Mouse (Mus musculus): ENCODE measurements around the gene Fscn3. TPM values are rescaled to one million over a fixed set of nuclear protein-coding genes. Genes with fewer than 3 reads are reported as not detected.

Fscn3 gene
- polyA plus RNA-seq, 1 experiment from 2014 or later, result not detected

DNA sequence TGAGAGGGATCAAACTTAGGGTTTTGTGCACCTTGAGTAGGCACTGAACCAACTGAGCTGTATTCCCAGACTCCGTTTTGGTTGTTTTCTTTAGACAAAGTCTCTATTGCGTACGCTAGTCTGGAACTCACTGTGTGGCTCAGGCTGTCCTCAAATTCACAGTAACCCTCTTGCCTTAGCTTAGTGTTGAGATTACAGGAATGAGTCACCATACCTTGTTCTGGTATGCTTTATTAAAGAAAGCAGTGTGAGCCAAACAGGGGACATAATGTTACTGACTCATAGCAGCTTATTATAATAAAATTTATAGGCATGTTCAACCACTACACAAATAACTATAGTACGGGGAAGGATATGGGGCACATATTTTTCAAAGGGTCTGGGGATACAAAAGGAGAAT, 46.6 kb downstream of the Fscn3 start:
- Histone ChIP-seq H3K27ac (no peak overlapping the region), H3K36me3 (replicated peaks) (no peaks in the 10 kb centered on the region), H3K27me3 (replicated peaks) (no peaks in the 10 kb centered on the region), H3K4me1 (peaks cover 3% of the 10 kb centered on the region), H3K4me3 (no peak overlapping the region), H3K9ac (no peak overlapping the region), H3K9me3 (no peaks in the 10 kb centered on the region), H3K4me2 (no peak overlapping the region)
- ATAC-seq (replicated peaks), result no peak
- WGBS, result 91% methylated on average over 4 of the region's 4 CpGs

DNA sequence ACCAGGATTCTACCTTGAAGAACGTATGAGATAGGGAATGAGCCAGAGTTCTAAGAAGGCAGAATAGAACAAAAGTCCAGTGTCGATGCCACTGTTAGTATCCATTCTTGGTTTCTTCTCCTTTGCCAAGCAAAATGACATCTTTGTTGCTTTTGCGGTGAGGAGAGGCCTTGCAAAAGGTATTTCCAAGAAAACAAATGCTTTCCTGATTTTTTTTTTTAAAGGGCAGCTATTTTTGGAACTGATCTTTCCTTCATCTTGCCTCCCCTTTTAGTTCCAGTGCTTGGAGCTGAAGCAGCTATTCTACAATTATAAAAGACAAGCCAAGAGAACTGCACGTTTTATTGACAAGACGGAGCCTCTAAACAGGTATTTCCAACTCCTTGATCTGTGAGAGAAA, 47.2 kb downstream of the Fscn3 start, which contains the start of gene Snd1:
TSS of gene Snd1 (plus strand) at position 301 of the 400 bp plus-strand sequence.
- H3K9me3 ChIP-seq, result no peaks in the 10 kb centered on the region
- peaks cover 6% of the 10 kb centered on the region for H3K4me1 ChIP-seq
- no peak for ATAC-seq (replicated peaks)
- H3K4me3 ChIP-seq, result no peak within 1 kb of the TSS
- no peaks in the 10 kb centered on the region for H3K36me3 ChIP-seq (replicated peaks)
- H3K9ac ChIP-seq, result no peak within 1 kb of the TSS
- WGBS, result 88% methylated on average over 5 of the region's 5 CpGs
- no peak within 1 kb of the TSS for H3K4me2 ChIP-seq
- no peak within 1 kb of the TSS for H3K27ac ChIP-seq
- H3K27me3 ChIP-seq (replicated peaks), result no peaks in the 10 kb centered on the region

DNA sequence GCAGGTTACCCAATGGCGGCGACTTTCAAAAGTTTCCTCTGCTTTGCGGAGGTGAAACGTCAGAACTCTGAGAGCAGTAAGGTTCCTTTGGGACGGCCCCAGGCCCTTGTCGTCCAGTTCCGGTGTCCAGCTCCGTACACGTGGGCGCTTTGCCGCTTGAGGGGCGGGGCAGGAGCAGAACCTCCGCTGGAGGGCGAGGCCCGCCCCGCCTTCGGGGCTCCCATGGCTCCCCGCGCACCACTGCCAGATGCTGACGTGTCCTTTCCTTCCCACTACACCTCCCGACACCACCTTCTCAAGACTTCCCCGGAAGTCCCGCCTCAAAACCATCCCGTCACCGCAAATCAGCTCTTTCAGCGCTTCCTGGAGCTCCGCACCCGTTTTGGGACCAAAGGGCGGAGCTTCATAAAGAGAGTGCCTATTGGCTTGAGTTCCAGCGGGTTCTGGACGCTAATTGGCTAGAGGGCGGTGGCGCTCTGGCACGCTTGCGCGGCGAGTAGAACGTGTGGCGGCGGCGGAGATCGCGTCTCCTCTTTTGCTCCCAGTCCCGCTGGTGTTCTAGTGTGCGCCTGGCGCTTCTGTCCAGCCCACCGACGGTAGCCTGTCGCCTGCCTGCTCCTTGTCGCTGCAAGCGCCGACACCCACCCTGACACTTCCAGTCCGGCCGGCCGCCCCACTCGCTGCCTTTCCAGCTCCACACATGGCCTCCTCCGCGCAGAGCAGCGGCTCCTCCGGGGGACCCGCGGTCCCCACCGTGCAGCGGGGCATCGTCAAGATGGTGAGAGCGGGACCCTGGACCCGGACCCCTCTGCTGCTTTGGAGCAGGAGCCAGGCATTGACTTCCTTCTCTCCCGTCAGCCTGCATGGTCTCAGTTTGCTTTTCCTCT, 52.5 kb downstream of the Fscn3 start:
- Histone ChIP-seq H3K4me1 (peaks cover 30% of the 10 kb centered on the region), H3K36me3 (replicated peaks) (no peaks in the 10 kb centered on the region), H3K4me3 (peak overlapping the region; percentile 76), H3K4me2 (peak overlapping the region; percentile 85), H3K9me3 (no peaks in the 10 kb centered on the region), H3K27me3 (replicated peaks) (no peaks in the 10 kb centered on the region), H3K9ac (peak overlapping the region; percentile 63), H3K27ac (peak overlapping the region; percentile 80)
- ATAC-seq (replicated peaks), result peak; percentile 99
- WGBS, result under 1% methylated on average over 68 of the region's 68 CpGs

DNA sequence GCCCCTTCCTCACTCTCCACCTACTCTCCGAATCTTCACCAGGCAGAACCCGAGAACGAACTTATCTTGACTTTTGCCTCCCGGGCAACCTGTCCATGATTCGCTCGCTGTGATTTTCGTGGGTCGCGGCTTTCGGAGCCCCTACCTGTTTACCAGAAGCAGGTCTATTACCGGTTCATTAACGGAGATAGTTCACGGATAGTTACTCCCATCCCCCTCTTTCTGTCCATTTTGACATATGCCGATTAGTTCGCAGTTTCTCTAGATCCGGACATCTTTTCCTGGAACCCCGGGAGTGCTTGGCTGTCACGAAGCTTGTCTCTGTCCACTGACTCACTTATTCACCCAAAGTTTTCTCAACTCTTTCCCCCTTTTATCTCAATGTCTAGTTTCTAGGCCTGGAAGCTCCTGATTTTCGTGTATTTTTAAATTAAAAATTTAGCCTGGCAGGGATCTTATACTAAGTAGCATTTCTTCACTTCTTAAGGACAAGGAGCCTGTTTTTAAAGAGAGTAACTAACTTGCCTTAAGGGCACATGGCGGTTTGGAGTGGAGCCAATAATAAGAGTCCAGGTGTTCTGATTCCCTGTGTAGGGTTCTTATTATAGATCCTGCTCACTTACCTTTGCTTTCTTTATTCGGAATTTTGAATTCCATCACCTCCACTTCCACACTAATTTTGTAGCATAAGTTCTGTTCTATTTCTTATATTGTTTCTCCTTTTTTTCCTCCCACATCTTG, 53.3 kb downstream of the Fscn3 start:
- H3K9me3 ChIP-seq, result no peaks in the 10 kb centered on the region
- no peak for ATAC-seq (replicated peaks)

DNA sequence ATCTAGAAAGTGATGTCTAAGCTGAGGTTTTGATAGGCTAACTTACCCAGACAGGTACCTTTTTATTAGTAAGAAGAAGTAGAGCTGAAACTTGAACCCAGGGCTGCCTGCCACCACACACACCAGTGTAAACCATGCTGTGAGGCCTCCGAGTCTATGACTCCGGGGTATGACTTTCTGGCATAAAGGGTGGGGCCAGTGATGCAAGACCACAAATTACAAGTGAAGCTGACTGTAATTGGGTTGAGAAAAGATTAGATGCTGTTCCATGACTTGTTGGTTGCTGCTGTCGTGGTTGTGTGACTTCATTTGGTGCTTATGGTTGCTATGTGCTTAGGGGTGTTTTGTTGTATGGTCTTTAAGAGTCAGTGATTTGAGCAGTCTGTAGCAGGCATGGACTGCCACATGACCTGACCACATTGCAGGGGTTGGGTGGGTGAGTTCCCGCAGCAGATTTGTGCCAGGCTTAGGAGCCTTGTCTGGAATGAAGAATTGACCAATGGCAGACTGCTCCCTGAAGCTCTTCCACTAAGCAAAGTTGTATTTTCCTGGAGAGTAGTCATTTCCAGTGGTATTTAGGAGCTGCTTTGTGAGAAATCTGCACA, 55.2 kb downstream of the Fscn3 start:
- H3K27ac ChIP-seq, result no peak overlapping the region
- no peak overlapping the region for H3K4me3 ChIP-seq
- no peak overlapping the region for H3K9ac ChIP-seq
- WGBS, result 83% methylated on average over 4 of the region's 4 CpGs
- peaks cover 30% of the 10 kb centered on the region for H3K4me1 ChIP-seq
- H3K36me3 ChIP-seq (replicated peaks), result no peaks in the 10 kb centered on the region
- H3K4me2 ChIP-seq, result no peak overlapping the region
- ATAC-seq (replicated peaks), result no peak
- H3K9me3 ChIP-seq, result no peaks in the 10 kb centered on the region
- H3K27me3 ChIP-seq (replicated peaks), result no peaks in the 10 kb centered on the region

More for the DNA sequence above, 53.3 kb downstream of the Fscn3 start:
- Histone ChIP-seq H3K4me2 (peak overlapping the region; percentile 85), H3K9ac (peak overlapping the region; percentile 63), H3K27ac (peak overlapping the region; percentile 80), H3K27me3 (replicated peaks) (no peaks in the 10 kb centered on the region), H3K4me1 (peaks cover 30% of the 10 kb centered on the region), H3K4me3 (peak overlapping the region; percentile 76), H3K36me3 (replicated peaks) (no peaks in the 10 kb centered on the region)
- 8% methylated on average over 21 of the region's 21 CpGs for WGBS

DNA sequence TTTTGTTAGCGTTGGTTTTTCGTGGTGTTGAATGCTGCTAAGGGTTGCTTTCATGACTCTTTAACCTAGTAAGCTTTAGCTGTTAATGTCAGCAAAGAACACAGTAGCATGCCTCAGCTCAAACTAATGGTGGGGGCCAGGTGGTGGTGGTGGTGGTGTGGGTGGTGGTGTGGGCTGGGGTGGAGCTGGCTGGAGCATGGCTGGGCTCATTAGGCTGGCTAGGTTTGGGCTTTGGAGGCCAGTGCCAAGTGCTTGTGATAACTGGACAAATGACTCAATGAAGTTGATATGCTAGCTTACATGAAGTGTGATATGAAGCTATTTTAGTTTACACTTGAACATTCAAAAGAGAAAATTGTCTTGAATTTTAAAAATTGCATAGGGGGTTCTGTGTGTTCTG, 58.4 kb downstream of the Fscn3 start:
- Histone ChIP-seq H3K9ac (no peak overlapping the region), H3K27ac (no peak overlapping the region), H3K27me3 (replicated peaks) (no peaks in the 10 kb centered on the region), H3K4me1 (peaks cover 21% of the 10 kb centered on the region), H3K4me3 (no peak overlapping the region), H3K9me3 (no peaks in the 10 kb centered on the region), H3K36me3 (replicated peaks) (no peaks in the 10 kb centered on the region), H3K4me2 (no peak overlapping the region)
- WGBS, result 93% methylated on average over 2 of the region's 2 CpGs
- ATAC-seq (replicated peaks), result no peak

DNA sequence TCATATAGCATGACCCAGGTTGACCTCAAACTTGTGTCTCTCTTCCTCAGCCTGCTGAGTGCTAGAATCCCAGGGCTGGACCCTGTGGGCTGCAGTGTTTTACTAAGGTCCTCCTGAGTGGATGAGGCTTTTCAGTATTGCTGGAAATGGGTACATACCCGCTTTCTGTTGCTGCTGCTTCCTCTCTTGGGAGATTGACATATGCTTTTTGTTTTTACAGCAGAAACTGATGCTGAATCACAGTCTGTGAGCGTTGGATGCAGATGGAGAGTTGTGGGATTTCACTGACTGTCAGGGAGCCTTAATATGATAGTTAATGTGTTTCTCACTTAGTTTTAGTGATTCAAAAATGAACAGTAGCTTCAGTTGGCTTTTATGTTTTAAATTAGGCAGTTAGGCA, 58.9 kb downstream of the Fscn3 start:
- Histone ChIP-seq H3K27me3 (replicated peaks) (no peaks in the 10 kb centered on the region), H3K27ac (no peak overlapping the region), H3K9ac (no peak overlapping the region), H3K9me3 (no peaks in the 10 kb centered on the region), H3K4me3 (no peak overlapping the region), H3K4me2 (no peak overlapping the region), H3K36me3 (replicated peaks) (no peaks in the 10 kb centered on the region), H3K4me1 (peaks cover 16% of the 10 kb centered on the region)
- 90% methylated on average over 2 of the region's 2 CpGs for WGBS
- ATAC-seq (replicated peaks), result no peak

DNA sequence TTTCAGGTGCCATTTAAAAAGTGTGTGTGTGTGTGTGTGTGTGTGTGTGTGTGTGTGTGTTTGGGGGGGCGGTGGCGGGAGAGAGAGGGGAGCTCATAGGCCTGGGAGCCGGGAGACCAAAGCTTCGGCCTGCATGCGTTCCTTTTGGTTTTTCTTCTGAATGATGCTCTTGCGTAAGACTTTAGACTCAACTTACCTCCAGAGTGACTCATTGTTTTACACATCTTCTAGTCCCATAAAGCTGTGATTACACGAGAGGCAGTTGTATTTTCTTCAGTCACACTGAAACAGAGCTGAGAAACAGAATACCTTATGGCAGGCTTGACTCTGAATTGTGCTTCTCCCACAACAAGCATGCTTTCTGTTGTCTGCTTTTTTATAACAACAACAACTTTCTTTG, 59.3 kb downstream of the Fscn3 start:
- Histone ChIP-seq H3K4me2 (no peak overlapping the region), H3K27ac (no peak overlapping the region), H3K9ac (no peak overlapping the region), H3K4me1 (peaks cover 12% of the 10 kb centered on the region), H3K4me3 (no peak overlapping the region), H3K9me3 (no peaks in the 10 kb centered on the region), H3K36me3 (replicated peaks) (no peaks in the 10 kb centered on the region), H3K27me3 (replicated peaks) (no peaks in the 10 kb centered on the region)
- WGBS, result 88% methylated on average over 7 of the region's 7 CpGs
- no peak for ATAC-seq (replicated peaks)

Other genes starting within 250 kb of the Fscn3 start
- gene Zfp800, start 29.8 kb upstream of the Fscn3 start, polyA plus RNA-seq (2015; fragmentation: Nextera tagmentation; extraction: Ambion mirVana), result 22.2 and 22.4 TPM in 2 replicates
- gene Arf5, start 4.2 kb upstream of the Fscn3 start, polyA plus RNA-seq (2015; fragmentation: Nextera tagmentation; extraction: Ambion mirVana), result 414 and 435 TPM in 2 replicates
- gene Gcc1, start 601 bp downstream of the Fscn3 start, polyA plus RNA-seq (2015; fragmentation: Nextera tagmentation; extraction: Ambion mirVana), result 12.1 and 13.5 TPM in 2 replicates
- gene Pax4, start 21.6 kb downstream of the Fscn3 start, polyA plus RNA-seq (2015; fragmentation: Nextera tagmentation; extraction: Ambion mirVana), result not detected in 2 replicates
- 79.7 and 82.0 TPM in 2 replicates for gene Snd1, start 47.4 kb downstream of the Fscn3 start, polyA plus RNA-seq (2015; fragmentation: Nextera tagmentation; extraction: Ambion mirVana)

Measured in midbrain, embryonic 15.5 days (tissue).